Mouse (Mus musculus): ENCODE data around the gene Plin5.

GRCm38 (mm10) chr17:56108334-56109044, 8.9 kb downstream of the Plin5 start:
- TF ChIP-seq CHD1 (IDR thresholded peaks at IDR 0.05; ENCODE audit: low read depth, low read length): no peak
- TF ChIP-seq POLR2A (IDR thresholded peaks at IDR 0.05; ENCODE audit: control insufficient read depth in 1 of 2, insufficient read depth in 1 of 2, low read depth in 1 of 2, low read length in 2 of 2, poor library complexity in 1 of 2): no peak
- no peak for TF ChIP-seq CTCF (IDR thresholded peaks at IDR 0.05 in 2 of 3, conservative IDR thresholded peaks at IDR 0.05 in 1 of 3; ENCODE audit: control insufficient read depth in 1 of 3, insufficient read depth in 1 of 3, low read depth in 2 of 3, low read length in 3 of 3, poor library complexity in 1 of 3, severe bottlenecking in 1 of 3)
- TF ChIP-seq BHLHE40 (IDR thresholded peaks at IDR 0.05; ENCODE audit: borderline replicate concordance, low read depth, low read length): no peak
- no peak for TF ChIP-seq SMC3 (IDR thresholded peaks at IDR 0.05; ENCODE audit: low read depth, low read length)
- TF ChIP-seq ETS1 (IDR thresholded peaks at IDR 0.05; ENCODE audit: low read depth, low read length): no peak
- no peak for TF ChIP-seq MAFK (IDR thresholded peaks at IDR 0.05; ENCODE audit: borderline replicate concordance, low read depth, low read length)
- TF ChIP-seq USF1 (IDR thresholded peaks at IDR 0.05; ENCODE audit: low read depth, low read length): no peak
- no peak for TF ChIP-seq ZKSCAN1 (IDR thresholded peaks at IDR 0.05; ENCODE audit: low read depth, low read length)
- no peak for TF ChIP-seq NELFE (IDR thresholded peaks at IDR 0.05; ENCODE audit: low read depth, low read length)
- TF ChIP-seq GATA1 (IDR thresholded peaks at IDR 0.05; ENCODE audit: low read depth, low read length): no peak
- no peak for TF ChIP-seq ELF1 (IDR thresholded peaks at IDR 0.05; ENCODE audit: low read depth, low read length)
- TF ChIP-seq ZC3H11A (IDR thresholded peaks at IDR 0.05; ENCODE audit: low read depth, low read length): no peak
- TF ChIP-seq EP300 (IDR thresholded peaks at IDR 0.05; ENCODE audit: low read depth in 1 of 2, low read length in 2 of 2): no peak
